Mouse (Mus musculus) layer of hippocampus, postnatal 36 days (tissue): ENCODE data around the gene Pik3r5. TPM values are rescaled to one million over a fixed set of nuclear protein-coding genes. Genes with fewer than 3 reads are reported as not detected.

ENCODE experiments used
- DNase-seq, 2 experiments: peaks; one replicate each; pipeline ENCODE4 v3.0.0; 2022
- total RNA-seq, 2 experiments: library from RNA; stranded (reverse); gene quantifications; 2 replicates each; pipeline ENCODE4 v1.2.3; 2021

Pik3r5 gene
- total RNA-seq, 2 experiments from 2014 or later = 1.2 to 2.8 TPM

DNA sequence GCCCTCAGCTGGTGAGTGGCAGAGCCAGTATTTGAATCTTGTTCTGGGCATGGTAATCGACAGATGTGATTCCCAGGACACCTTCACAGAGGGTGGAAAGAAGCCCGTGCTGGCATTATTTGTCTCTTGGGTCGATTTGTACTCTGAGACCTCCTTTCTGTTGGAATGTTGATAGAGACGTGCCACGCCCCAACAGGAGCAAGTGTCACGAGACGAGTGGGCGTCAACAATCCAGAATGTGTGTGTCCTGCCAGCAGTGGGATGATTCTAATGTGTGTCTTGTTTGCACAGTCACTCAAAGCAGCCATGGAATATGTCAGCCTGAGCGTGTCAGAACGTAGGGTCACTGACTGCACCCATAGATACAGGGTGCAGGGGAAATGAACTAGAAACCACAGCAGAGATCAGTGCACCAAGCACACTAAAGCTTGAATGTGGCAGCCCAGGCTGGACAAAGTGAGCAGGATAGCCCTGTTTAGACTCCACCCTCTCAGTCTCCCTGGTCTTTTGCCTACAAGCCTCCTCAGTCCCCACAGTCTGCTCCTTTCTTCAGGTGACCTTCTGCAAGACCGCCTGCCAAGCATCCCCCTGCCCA, 100.1 kb downstream of the Pik3r5 start:
- DNase-seq = no peak

DNA sequence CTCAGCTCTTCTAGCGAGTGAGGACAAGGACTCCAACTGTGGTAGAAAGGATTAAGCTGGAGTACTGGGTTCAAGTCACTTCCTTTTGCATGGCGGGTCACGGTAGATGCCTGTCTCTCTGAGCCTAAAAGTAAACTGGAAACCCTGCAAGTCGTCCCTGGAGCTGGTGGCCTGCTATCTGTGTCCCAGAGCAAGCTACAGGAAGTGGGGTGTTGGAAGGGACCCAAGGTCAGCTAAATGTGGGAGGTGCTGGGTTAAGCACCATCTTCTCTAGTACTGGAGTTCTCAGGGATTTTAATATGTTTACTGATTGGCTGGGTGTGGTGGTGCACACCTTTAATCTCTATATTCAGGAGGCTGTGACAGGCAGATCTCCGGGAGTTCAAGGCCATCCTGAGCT, 100.9 kb downstream of the Pik3r5 start:
- no peak for DNase-seq

DNA sequence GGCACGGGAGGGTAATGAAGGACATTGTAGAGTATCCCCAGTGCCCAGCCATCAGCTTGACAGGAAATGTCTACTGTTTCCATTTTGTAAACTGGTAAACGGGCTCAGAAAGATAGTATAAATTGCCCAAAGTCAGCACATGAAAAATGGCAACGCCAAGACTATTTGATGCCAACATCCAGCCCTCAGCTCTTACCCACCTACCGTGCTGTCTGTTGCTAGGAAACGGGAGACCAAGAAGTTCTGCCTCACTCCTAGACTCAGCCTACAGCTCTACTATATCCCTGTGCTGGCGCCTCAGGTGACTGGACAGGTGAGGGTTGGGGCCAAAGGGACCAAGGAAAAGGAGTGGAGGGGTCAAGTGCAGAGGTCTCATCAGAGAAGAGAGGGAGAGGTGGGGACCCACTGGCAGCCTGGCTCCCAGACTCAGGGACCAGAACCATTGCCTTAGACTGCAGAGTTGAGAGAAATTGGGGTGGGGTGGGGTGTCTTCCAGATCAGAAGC, 102.1 kb downstream of the Pik3r5 start:
- no peak for DNase-seq

DNA sequence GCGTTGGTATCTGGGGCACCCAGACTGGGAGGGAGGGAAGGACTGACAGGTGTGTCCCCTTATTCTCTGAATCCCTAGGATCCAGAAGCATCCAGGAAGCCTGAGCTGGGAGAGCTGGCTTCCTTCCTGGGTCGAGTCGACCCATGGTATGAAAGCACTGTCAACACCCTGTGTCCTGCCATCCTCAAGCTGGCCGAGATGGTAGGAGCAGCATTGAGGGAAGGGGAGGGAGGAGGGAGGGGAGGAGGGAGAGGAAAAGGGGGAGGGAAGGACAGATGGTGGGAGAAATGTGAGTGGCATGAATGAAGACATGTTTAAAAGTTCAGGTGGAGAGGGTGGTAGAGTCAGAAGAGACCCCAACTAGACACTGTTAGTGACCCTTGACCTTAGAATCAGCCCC, 104.1 kb downstream of the Pik3r5 start:
- no peak for DNase-seq

DNA sequence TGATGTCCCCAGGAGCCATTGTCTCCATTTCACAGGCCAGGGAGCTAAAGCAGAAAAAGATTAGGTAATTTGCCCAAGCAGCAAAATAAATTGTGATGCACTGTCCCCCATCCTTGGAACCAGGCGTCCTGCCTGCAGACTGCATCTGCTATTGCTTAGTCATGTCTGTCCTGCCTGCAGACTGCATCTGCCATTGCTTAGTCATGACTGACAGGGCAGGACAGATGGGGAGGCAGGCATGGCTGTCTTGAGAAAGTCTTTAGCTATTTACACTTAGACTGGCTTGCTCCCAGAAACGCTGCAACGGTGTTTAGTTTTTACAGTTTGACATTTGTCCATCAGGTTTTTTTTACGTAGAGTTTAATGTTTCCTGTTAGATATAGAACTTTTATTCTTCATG, 104.5 kb downstream of the Pik3r5 start:
- DNase-seq = peak; percentile 58 to 63

DNA sequence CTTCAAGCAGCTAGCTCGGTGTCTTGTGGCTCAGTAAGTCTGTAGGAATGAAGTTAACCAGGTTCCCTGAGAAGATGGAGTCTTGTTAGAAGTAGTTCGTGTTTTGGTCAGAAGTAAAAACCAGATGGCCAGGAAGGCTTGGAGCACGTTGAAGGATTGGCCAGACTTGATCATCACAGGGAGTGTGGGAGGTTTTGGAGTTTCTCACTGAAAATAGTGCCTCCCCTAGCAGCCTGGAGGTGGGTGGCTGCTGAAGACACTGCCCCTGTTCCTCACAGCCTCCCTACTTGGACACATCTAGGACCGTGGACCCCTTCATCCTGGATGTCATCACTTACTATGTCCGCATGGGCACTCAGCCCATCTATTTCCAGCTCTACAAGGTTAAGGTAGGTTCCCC, 107.7 kb downstream of the Pik3r5 start:
- DNase-seq = no peak

DNA sequence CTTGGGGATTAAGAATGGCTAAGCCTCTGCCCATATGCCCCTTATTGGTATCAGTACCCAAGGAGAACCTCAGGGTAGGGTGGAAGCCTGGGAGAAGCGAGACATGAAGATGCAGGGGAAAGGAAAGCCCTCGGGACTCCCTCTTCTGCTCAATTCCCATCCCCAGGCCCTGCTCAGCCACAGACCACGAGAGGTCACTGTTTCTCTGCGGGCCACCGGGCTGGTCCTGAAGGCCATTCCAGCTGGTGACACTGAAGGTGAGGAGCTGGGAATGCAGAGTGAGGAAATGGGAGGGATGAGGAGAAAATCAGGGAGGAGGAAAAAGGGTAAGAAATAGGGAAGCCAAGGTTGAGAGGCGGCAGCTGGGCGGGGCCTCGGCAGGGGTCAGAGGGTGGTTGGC, 112.6 kb downstream of the Pik3r5 start:
- no peak for DNase-seq

DNA sequence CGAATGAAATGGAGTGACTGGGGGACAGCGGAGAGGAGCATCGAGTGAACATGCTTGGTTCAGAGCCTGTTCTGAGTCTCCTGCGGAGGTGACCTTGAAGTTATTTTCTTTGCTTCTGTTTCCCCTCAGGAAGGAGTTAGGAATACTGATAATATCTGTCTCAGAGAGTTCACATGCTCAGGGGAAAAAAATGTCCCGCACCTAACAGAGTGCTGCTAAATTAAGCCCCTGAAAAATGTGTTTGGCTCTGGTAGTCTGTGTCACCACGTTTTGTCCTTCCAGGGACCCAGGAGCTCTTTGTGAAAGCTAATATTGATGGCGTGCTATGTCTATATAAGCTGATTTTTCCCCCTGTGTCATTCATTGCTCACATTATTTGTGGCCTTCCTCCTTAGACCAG, 113.3 kb downstream of the Pik3r5 start:
- no peak for DNase-seq

DNA sequence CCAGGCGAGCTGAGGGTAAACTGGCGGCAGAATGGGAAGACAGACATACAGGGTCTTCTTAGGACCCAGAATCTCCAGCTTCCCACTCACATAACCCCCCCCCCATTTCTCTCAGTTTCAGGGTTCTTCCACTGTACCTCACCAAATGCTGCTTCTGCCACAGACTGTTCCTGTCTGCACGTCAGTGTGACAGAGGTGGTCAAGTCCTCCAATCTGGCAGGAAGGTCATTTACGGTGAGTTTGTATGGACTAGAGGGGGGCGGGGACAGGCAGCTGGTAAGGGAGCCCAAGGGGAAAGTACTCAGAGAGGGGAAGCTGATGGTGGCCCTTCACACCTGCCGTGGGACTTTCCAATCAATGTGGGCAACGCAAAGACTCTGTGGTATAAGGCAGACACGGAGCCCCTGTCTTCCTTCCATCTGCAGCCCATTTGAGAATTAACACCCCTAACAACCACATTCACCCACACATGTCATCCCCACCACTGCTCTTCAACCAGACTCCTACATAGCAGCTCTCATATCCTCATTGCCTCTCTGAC, 113.8 kb downstream of the Pik3r5 start:
- no peak for DNase-seq

Other genes starting within 250 kb of the Pik3r5 start
- gene Ntn1, start 31.3 kb upstream of the Pik3r5 start, total RNA-seq = 1 to 10 TPM; 6.2 to 7.3 TPM
- gene Pik3r6, start 70.9 kb downstream of the Pik3r5 start, total RNA-seq = 1 to 10 TPM; 1.5 to 2.5 TPM
- gene Mfsd6l, start 124.1 kb downstream of the Pik3r5 start, total RNA-seq = not detected
- 1 to 10 TPM; 2.3 to 2.4 TPM for gene Ccdc42, start 154.9 kb downstream of the Pik3r5 start, total RNA-seq